8 mouse cellular contexts compared by ENCODE assay signal in the genomic region with DNA sequence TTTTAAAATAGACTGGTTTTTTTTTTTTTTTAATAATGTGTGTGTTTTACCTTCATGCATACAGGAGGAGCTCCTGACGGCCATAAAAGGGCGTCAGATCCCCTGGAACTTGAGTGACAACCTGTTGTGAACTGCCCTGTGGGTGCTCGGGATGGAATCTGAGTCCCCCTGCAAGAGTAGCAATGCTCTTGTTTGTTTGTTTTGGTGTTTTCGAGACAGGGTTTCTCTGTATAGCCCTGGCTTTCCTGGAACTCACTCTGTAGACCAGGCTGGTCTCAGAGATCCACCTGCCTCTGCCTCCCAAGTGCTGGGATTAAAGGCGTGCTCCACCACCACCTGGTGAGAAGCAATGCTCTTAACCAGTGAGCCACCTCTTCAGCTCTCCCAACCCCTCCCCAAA. TPM values are rescaled to one million over a fixed set of nuclear protein-coding genes. Genes with fewer than 3 reads are reported as not detected.
A peak's percentile ranks its signal among the peaks of the same experiment; 100 is the strongest.
DNase-seq lines count a peak whose midpoint lies in the region; ATAC-seq and TF ChIP-seq lines count a peak whose summit lies in the region.

No protein-coding gene starts in this region.

- no peaks in the 10 kb centered on the region for H3K9me3 ChIP-seq in kidney, postnatal 0 days (replicated peaks; ENCODE audit: low read length)
- no peaks in the 10 kb centered on the region for H3K9me3 ChIP-seq in embryonic facial prominence, embryonic 15.5 days (replicated peaks)
- H3K9me3 ChIP-seq in intestine, embryonic 16.5 days (ENCODE audit: control insufficient read depth, low read length) = no peaks in the 10 kb centered on the region
- H3K9me3 ChIP-seq in neural tube, embryonic 12.5 days = no peaks in the 10 kb centered on the region

- 65% methylated on average over 5 of the region's 5 CpGs for WGBS in kidney, postnatal 0 days
- 69% methylated on average over 5 of the region's 5 CpGs for WGBS in embryonic facial prominence, embryonic 15.5 days
- 61% methylated on average over 5 of the region's 5 CpGs for WGBS in intestine, embryonic 16.5 days
- WGBS in neural tube, embryonic 12.5 days = 66% methylated on average over 5 of the region's 5 CpGs

- H3K27me3 ChIP-seq in kidney, postnatal 0 days (ENCODE audit: insufficient read depth, low read length) = no peaks in the 10 kb centered on the region
- H3K27me3 ChIP-seq in embryonic facial prominence, embryonic 15.5 days = no peaks in the 10 kb centered on the region; the same call in none of the 2 replicates
- H3K27me3 ChIP-seq in intestine, embryonic 16.5 days (replicated peaks; ENCODE audit: control insufficient read depth, insufficient read depth, low read length) = no peaks in the 10 kb centered on the region
- H3K27me3 ChIP-seq in neural tube, embryonic 12.5 days (replicated peaks) = peaks cover 18% of the 10 kb centered on the region

- H3K4me1 ChIP-seq in kidney, postnatal 0 days (replicated peaks; ENCODE audit: insufficient read depth, low read length) = no peaks in the 10 kb centered on the region
- peaks cover 25% of the 10 kb centered on the region for H3K4me1 ChIP-seq in embryonic facial prominence, embryonic 15.5 days
- peaks cover 4% of the 10 kb centered on the region for H3K4me1 ChIP-seq in intestine, embryonic 16.5 days (ENCODE audit: control insufficient read depth, insufficient read depth, low read length)
- peaks cover 16% of the 10 kb centered on the region for H3K4me1 ChIP-seq in neural tube, embryonic 12.5 days

- peak overlapping the region; percentile 47 for H3K4me2 ChIP-seq in kidney, postnatal 0 days (ENCODE audit: low read length)
- H3K4me2 ChIP-seq in embryonic facial prominence, embryonic 15.5 days (replicated peaks) = peak overlapping the region; percentile 69
- peak overlapping the region; percentile 61 for H3K4me2 ChIP-seq in intestine, embryonic 16.5 days (ENCODE audit: low read depth, low read length)
- peak overlapping the region; percentile 56 for H3K4me2 ChIP-seq in neural tube, embryonic 12.5 days (replicated peaks)

- ATAC-seq in kidney, postnatal 0 days (replicated peaks; ENCODE audit: low FRiP score, low read depth) = no peak
- ATAC-seq in embryonic facial prominence, embryonic 15.5 days (ENCODE audit: insufficient number of reproducible peaks, low FRiP score, low TSS enrichment, low read depth) = no peak
- no peak for ATAC-seq in intestine, embryonic 16.5 days
- no peak for ATAC-seq in neural tube, embryonic 12.5 days (ENCODE audit: low FRiP score, low read depth)

- no peak for TF ChIP-seq CTCF in kidney, postnatal 0 days (IDR thresholded peaks at IDR 0.05; ENCODE audit: low read depth)

- DNase-seq in kidney, postnatal 0 days (ENCODE audit: low spot score) = no peak
- no peak for DNase-seq in kidney, adult 11 months
- no peak for DNase-seq in frontal cortex, postnatal 10 days (ENCODE audit: low spot score in 2 of 2)
- DNase-seq in left cerebral cortex, adult 9 months (ENCODE audit: low spot score in 2 of 2) = no peak
- no peak for DNase-seq in right cerebral cortex, postnatal 25 days

- H3K4me3 ChIP-seq in kidney, postnatal 0 days (replicated peaks; ENCODE audit: low read depth, low read length) = peak overlapping the region; percentile 25; the same call in 1 of the 2 replicates
- H3K4me3 ChIP-seq in embryonic facial prominence, embryonic 15.5 days (replicated peaks) = peak overlapping the region; percentile 53
- H3K4me3 ChIP-seq in intestine, embryonic 16.5 days (ENCODE audit: low read length) = peak overlapping the region; percentile 59; the same call in 1 of the 2 replicates
- no peak overlapping the region for H3K4me3 ChIP-seq in neural tube, embryonic 12.5 days

- H3K9ac ChIP-seq in kidney, postnatal 0 days (ENCODE audit: low read depth, low read length) = peak overlapping the region; percentile 57; the same call in 1 of the 2 replicates
- H3K9ac ChIP-seq in embryonic facial prominence, embryonic 15.5 days = peak overlapping the region; percentile 56; the same call in 1 of the 2 replicates
- peak overlapping the region; percentile 76; the same call in 1 of the 2 replicates for H3K9ac ChIP-seq in intestine, embryonic 16.5 days (ENCODE audit: low read depth, low read length)
- no peak overlapping the region for H3K9ac ChIP-seq in neural tube, embryonic 12.5 days

- H3K27ac ChIP-seq in kidney, postnatal 0 days = peak overlapping the region; percentile 68; the same call in 1 of the 2 replicates
- peak overlapping the region; percentile 88 for H3K27ac ChIP-seq in embryonic facial prominence, embryonic 15.5 days (replicated peaks)
- no peak overlapping the region; the same call in 1 of the 2 replicates for H3K27ac ChIP-seq in intestine, embryonic 16.5 days (ENCODE audit: low read length)
- no peak overlapping the region for H3K27ac ChIP-seq in neural tube, embryonic 12.5 days

- H3K36me3 ChIP-seq in kidney, postnatal 0 days (ENCODE audit: insufficient read depth, low read length) = no peaks in the 10 kb centered on the region
- no peaks in the 10 kb centered on the region for H3K36me3 ChIP-seq in embryonic facial prominence, embryonic 15.5 days
- no peaks in the 10 kb centered on the region for H3K36me3 ChIP-seq in intestine, embryonic 16.5 days (ENCODE audit: control insufficient read depth, insufficient read depth, low read length)
- H3K36me3 ChIP-seq in neural tube, embryonic 12.5 days = no peaks in the 10 kb centered on the region

RNA-seq across cellular contexts. Expression of gene Sirt4, which starts 0.5 kb away (rescaled TPM):
- polyA plus RNA-seq in kidney, postnatal 0 days (2015; fragmentation: Nextera tagmentation; extraction: Ambion mirVana) = 19.6 and 20.2 TPM in 2 replicates
- polyA plus RNA-seq in embryonic facial prominence, embryonic 15.5 days (2015; fragmentation: Nextera tagmentation; extraction: Ambion mirVana) = 29.2 and 32.8 TPM in 2 replicates
- polyA plus RNA-seq in intestine, embryonic 16.5 days (2015; fragmentation: Nextera tagmentation; extraction: Ambion mirVana) = 20.4 and 23.1 TPM in 2 replicates
- polyA plus RNA-seq in neural tube, embryonic 12.5 days (2016; fragmentation: Nextera tagmentation; extraction: Ambion mirVana) = 23.8 and 24.9 TPM in 2 replicates

RNA-seq across cellular contexts. Expression of gene Pla2g1b, which starts 18.9 kb away (rescaled TPM):
- 0.97 and 0.98 TPM in 2 replicates for polyA plus RNA-seq in kidney, postnatal 0 days (2015; fragmentation: Nextera tagmentation; extraction: Ambion mirVana)
- not detected in 2 replicates for polyA plus RNA-seq in embryonic facial prominence, embryonic 15.5 days (2015; fragmentation: Nextera tagmentation; extraction: Ambion mirVana)
- 1.2 and 1.3 TPM in 2 replicates for polyA plus RNA-seq in intestine, embryonic 16.5 days (2015; fragmentation: Nextera tagmentation; extraction: Ambion mirVana)
- polyA plus RNA-seq in neural tube, embryonic 12.5 days (2016; fragmentation: Nextera tagmentation; extraction: Ambion mirVana) = not detected in 2 replicates

RNA-seq across cellular contexts. Expression of gene Pxn, which starts 21.5 kb away (rescaled TPM):
- polyA plus RNA-seq in kidney, postnatal 0 days (2015; fragmentation: Nextera tagmentation; extraction: Ambion mirVana) = 48.3 and 53.1 TPM in 2 replicates
- 51.5 and 52.8 TPM in 2 replicates for polyA plus RNA-seq in embryonic facial prominence, embryonic 15.5 days (2015; fragmentation: Nextera tagmentation; extraction: Ambion mirVana)
- polyA plus RNA-seq in intestine, embryonic 16.5 days (2015; fragmentation: Nextera tagmentation; extraction: Ambion mirVana) = 71.9 and 88.2 TPM in 2 replicates
- 29.4 and 33.5 TPM in 2 replicates for polyA plus RNA-seq in neural tube, embryonic 12.5 days (2016; fragmentation: Nextera tagmentation; extraction: Ambion mirVana)

RNA-seq across cellular contexts. Expression of gene Msi1, which starts 55.6 kb away (rescaled TPM):
- 12.4 and 13.3 TPM in 2 replicates for polyA plus RNA-seq in kidney, postnatal 0 days (2015; fragmentation: Nextera tagmentation; extraction: Ambion mirVana)
- polyA plus RNA-seq in embryonic facial prominence, embryonic 15.5 days (2015; fragmentation: Nextera tagmentation; extraction: Ambion mirVana) = 14.1 and 19.1 TPM in 2 replicates
- polyA plus RNA-seq in intestine, embryonic 16.5 days (2015; fragmentation: Nextera tagmentation; extraction: Ambion mirVana) = 3.0 and 4.5 TPM in 2 replicates
- polyA plus RNA-seq in neural tube, embryonic 12.5 days (2016; fragmentation: Nextera tagmentation; extraction: Ambion mirVana) = 122 and 129 TPM in 2 replicates

Comparison
In these comparisons a context has a peak if more than half of its experiments do, and no peak if none do; other contexts are left out.
1. H3K27ac ChIP-seq: peak in kidney, postnatal 0 days (single experiment) and embryonic facial prominence, embryonic 15.5 days (single experiment); none in intestine, embryonic 16.5 days (single experiment) and neural tube, embryonic 12.5 days (single experiment).
2. Peak in every context shown above with its lines, with median percentiles within 50 percentile points of each other: H3K4me2 ChIP-seq.